Mouse (Mus musculus) ES-E14 (cell line): ENCODE data around the gene Ulk4.

ENCODE experiments used
- HCFC1 ChIP-seq: IDR thresholded peaks from 2 replicates; pipeline ENCODE4 v1.6.1; 2012; ENCODE audit warnings: low read length, inconsistent platforms, borderline replicate concordance; ENCODE audit not compliant: insufficient read depth
- MAFK ChIP-seq: IDR thresholded peaks from 2 replicates; pipeline ENCODE4 v1.6.1; 2014; ENCODE audit warnings: mild to moderate bottlenecking, low read depth, low read length, inconsistent platforms; ENCODE audit not compliant: insufficient read depth
- ZC3H11A ChIP-seq: IDR thresholded peaks from 2 replicates; pipeline ENCODE4 v1.6.1; 2012; ENCODE audit warnings: low read depth, mild to moderate bottlenecking, inconsistent platforms, low read length, borderline replicate concordance
- ZNF384 ChIP-seq: IDR thresholded peaks from 2 replicates; pipeline ENCODE4 v1.6.1; 2012; ENCODE audit warnings: low read depth, low read length, inconsistent platforms

DNA sequence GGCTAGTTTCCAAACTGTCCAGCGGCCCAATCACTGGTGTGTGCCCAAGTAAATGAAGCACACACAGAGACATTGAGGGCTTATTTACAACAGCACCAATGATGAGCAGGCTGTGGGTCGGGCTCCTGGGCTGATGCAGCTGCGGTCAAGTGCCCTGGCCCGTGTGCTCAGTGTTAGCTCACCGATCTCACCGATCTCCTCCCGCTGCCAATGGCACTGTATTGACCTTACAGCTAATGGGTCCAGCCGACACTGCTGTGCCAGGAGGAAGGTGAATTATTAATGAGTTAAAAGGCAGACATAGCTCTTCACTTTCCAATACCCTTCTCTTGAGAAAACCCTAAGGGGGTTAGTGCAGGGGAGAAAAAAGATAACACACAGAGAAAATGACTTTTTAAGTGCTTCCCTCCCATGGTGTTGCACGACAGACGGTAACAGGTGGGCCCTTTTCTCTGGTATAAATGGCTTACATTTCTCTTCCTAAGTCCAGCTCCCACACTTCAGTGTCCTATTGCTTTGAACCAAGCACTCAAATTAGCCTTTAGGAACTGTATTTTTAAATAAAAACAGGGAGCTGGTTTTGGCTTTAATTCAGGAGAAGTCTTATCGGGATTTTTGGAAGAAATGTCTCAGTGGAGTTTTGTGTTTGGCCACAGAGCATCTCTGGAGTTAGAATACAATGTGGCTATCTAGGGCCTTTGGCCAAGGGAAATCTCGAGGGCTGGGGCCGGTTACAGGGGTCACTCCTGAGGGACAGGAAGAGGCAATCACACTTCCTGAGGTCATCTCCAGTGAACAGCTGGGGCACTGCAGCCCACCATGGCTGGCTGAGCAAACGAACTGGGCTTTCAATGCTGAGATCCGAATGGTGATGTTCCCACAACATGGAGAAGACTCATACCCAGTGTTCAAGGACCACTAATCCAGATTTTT lies 282.5 kb downstream of the Ulk4 start:
- TF ChIP-seq ZC3H11A (no peak), HCFC1 (no peak), MAFK (no peak), ZNF384 (no peak)
